Comparison of ENCODE assay signal across 13 mouse cellular contexts in the genomic region with DNA sequence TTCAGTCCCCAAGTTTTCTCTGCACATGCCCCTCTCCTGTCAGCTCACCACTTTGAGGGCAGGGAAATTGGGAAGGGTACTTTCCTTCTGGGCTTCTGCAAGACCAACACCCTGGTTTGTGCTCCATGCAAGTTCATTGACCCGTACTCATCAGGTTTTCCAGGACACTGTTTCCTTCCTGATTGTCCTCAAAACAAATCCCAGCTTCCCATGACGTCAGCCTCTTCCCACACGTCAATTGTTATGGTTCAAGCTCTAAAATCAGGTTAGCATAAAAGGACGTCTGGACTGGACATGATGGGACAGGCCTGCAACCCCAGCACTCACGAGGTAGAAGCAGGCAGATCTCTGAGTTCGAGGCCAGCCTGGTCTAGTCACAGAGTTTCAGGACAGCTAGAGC.
DNase-seq lines count a peak whose midpoint lies in the region; ATAC-seq and TF ChIP-seq lines count a peak whose summit lies in the region.
"Had no signal": no experiment of that assay in that cellular context is flagged by ENCODE, and none has a peak within 500 bp of the region (broad histone marks: within the 10 kb centered on the region; RNA-seq: fewer than 3 reads in every experiment).

No protein-coding gene starts in this region.

- no peak overlapping the region for H3K9ac ChIP-seq in liver, postnatal 0 days (replicated peaks)
- H3K9ac ChIP-seq: embryonic facial prominence, embryonic 12.5 days; intestine, embryonic 15.5 days had no signal

- no peaks in the 10 kb centered on the region for H3K27me3 ChIP-seq in liver, postnatal 0 days (ENCODE audit: insufficient read depth, low read length)
- H3K27me3 ChIP-seq: embryonic facial prominence, embryonic 12.5 days; intestine, embryonic 15.5 days had no signal

- no peak for DNase-seq in gastrocnemius, adult 2 months
- no peak for DNase-seq in gastrocnemius, postnatal 14 days
- peak; percentile 63 to 78 for DNase-seq in heart, adult 9 months (ENCODE audit: low spot score in 2 of 2)
- DNase-seq in kidney, postnatal 36 days: peak; percentile 46 to 76
- no peak for DNase-seq in neural tube, embryonic 10.5 days (ENCODE audit: extremely low spot score, low spot score)
- DNase-seq in left cerebral cortex, postnatal 14 days (ENCODE audit: low spot score in 2 of 2): no peak
- no peak for DNase-seq in liver, postnatal 0 days
- DNase-seq: adrenal gland, postnatal 10 days; liver had no signal

- no peak for TF ChIP-seq EP300 in liver, postnatal 0 days (IDR thresholded peaks at IDR 0.05; ENCODE audit: low read depth)

- no peak overlapping the region for H3K4me2 ChIP-seq in liver, postnatal 0 days (ENCODE audit: low read depth, low read length)
- H3K4me2 ChIP-seq: embryonic facial prominence, embryonic 12.5 days; intestine, embryonic 15.5 days had no signal

- H3K27ac ChIP-seq in gastrocnemius, adult 2 months: peak overlapping the region; percentile 87
- H3K27ac ChIP-seq in brown adipose tissue, adult 24 weeks (replicated peaks; ENCODE audit: low read depth, low read length): peak overlapping the region; percentile 85
- H3K27ac ChIP-seq in liver, postnatal 0 days (ENCODE audit: low read depth): no peak overlapping the region
- H3K27ac ChIP-seq: embryonic facial prominence, embryonic 12.5 days; intestine, embryonic 15.5 days had no signal

- TF ChIP-seq CTCF in gastrocnemius, adult 2 months (IDR thresholded peaks at IDR 0.05): no peak
- TF ChIP-seq CTCF in liver, postnatal 0 days (IDR thresholded peaks at IDR 0.05; ENCODE audit: low read depth): no peak

- 56% methylated on average over 6 of the region's 6 CpGs for WGBS in liver, postnatal 0 days (ENCODE audit: insufficient replicate concordance)

- H3K36me3 ChIP-seq in liver, postnatal 0 days (replicated peaks; ENCODE audit: insufficient read depth, low read length): no peaks in the 10 kb centered on the region
- H3K36me3 ChIP-seq: embryonic facial prominence, embryonic 12.5 days; intestine, embryonic 15.5 days had no signal

- no peak overlapping the region for H3K4me3 ChIP-seq in gastrocnemius, adult 2 months
- H3K4me3 ChIP-seq in brown adipose tissue, adult 24 weeks (ENCODE audit: insufficient read depth, low read depth, low read length): no peak overlapping the region
- no peak overlapping the region for H3K4me3 ChIP-seq in liver, postnatal 0 days (ENCODE audit: low read depth, low read length)
- H3K4me3 ChIP-seq: embryonic facial prominence, embryonic 12.5 days; intestine, embryonic 15.5 days had no signal

- no peak for ATAC-seq in liver, postnatal 0 days
- ATAC-seq: CD4-positive, CD25-positive, alpha-beta regulatory T cell, adult 4 months; intestine, embryonic 15.5 days had no signal

- H3K4me1 ChIP-seq in brown adipose tissue, adult 24 weeks (ENCODE audit: control insufficient read depth, insufficient read depth, insufficient read length, low read length): peaks cover 40% of the 10 kb centered on the region
- peaks cover 6% of the 10 kb centered on the region; the same call in 1 of the 2 replicates for H3K4me1 ChIP-seq in liver, postnatal 0 days (ENCODE audit: insufficient read depth)

- intact Hi-C loops in gastrocnemius, adult 2 months (cut with DNase I): loop anchor here (5.0 kb wide), 1 partner anchor 67 kb away; no protein-coding TSS in a partner anchor
- intact Hi-C loops in gastrocnemius, postnatal 14 days (cut with DNase I; ENCODE audit: low total_unique reads): no loop called here
- intact Hi-C loops in left cerebral cortex, postnatal 14 days (cut with DNase I): loop anchor here (5.0 kb wide), 1 partner anchor 33 kb away; no protein-coding TSS in a partner anchor

- no peaks in the 10 kb centered on the region for H3K9me3 ChIP-seq in liver, postnatal 0 days (ENCODE audit: low read length)
- H3K9me3 ChIP-seq: embryonic facial prominence, embryonic 12.5 days; intestine, embryonic 15.5 days had no signal

Comparison
In these comparisons a context has a peak if more than half of its experiments do, and no peak if none do; other contexts are left out.
1. DNase-seq: peak in heart, adult 9 months (2 of 2) and kidney, postnatal 36 days (2 of 2); none in gastrocnemius, adult 2 months (single experiment), gastrocnemius, postnatal 14 days (single experiment), neural tube, embryonic 10.5 days (single experiment), left cerebral cortex, postnatal 14 days (0 of 2) and liver, postnatal 0 days (single experiment).